Mouse (Mus musculus): ENCODE results near the gene Gprc5c. TPM values are rescaled to one million over a fixed set of nuclear protein-coding genes. Genes with fewer than 3 reads are reported as not detected.

Gprc5c gene
- polyA plus RNA-seq, 1 experiment from 2014 or later = 15.9 TPM

GRCm38 (mm10) chr11:114816934-114817333 is 34.0 kb upstream of the Gprc5c start:
- H3K27ac ChIP-seq (replicated peaks) = no peak overlapping the region
- H3K4me1 ChIP-seq (replicated peaks) = no peaks in the 10 kb centered on the region; the same call in 1 of the 2 replicates
- H3K36me3 ChIP-seq (replicated peaks) = no peaks in the 10 kb centered on the region
- H3K4me3 ChIP-seq (replicated peaks) = no peak overlapping the region
- H3K4me2 ChIP-seq = no peak overlapping the region
- no peaks in the 10 kb centered on the region for H3K9me3 ChIP-seq (replicated peaks)
- 69% methylated on average over 4 of the region's 4 CpGs for WGBS (ENCODE audit: insufficient replicate concordance)
- ATAC-seq (ENCODE audit: insufficient read depth) = no peak
- H3K9ac ChIP-seq = no peak overlapping the region
- H3K27me3 ChIP-seq = no peaks in the 10 kb centered on the region

GRCm38 (mm10) chr11:114818185-114818584 is 32.8 kb upstream of the Gprc5c start:
- no peak for ATAC-seq (ENCODE audit: insufficient read depth)
- no peak overlapping the region for H3K4me3 ChIP-seq (replicated peaks)
- no peaks in the 10 kb centered on the region for H3K9me3 ChIP-seq (replicated peaks)
- H3K36me3 ChIP-seq (replicated peaks) = no peaks in the 10 kb centered on the region
- no peak overlapping the region for H3K4me2 ChIP-seq
- H3K4me1 ChIP-seq (replicated peaks) = peaks cover 6% of the 10 kb centered on the region
- 43% methylated on average over 7 of the region's 7 CpGs for WGBS (ENCODE audit: insufficient replicate concordance)
- no peak overlapping the region for H3K9ac ChIP-seq
- H3K27me3 ChIP-seq = no peaks in the 10 kb centered on the region
- no peak overlapping the region for H3K27ac ChIP-seq (replicated peaks)

GRCm38 (mm10) chr11:114819110-114819509 is 31.8 kb upstream of the Gprc5c start:
- Histone ChIP-seq H3K9me3 (replicated peaks) (no peaks in the 10 kb centered on the region), H3K27me3 (no peaks in the 10 kb centered on the region), H3K4me3 (replicated peaks) (no peak overlapping the region), H3K36me3 (replicated peaks) (no peaks in the 10 kb centered on the region), H3K9ac (no peak overlapping the region), H3K4me1 (replicated peaks) (peaks cover 8% of the 10 kb centered on the region), H3K27ac (replicated peaks) (no peak overlapping the region), H3K4me2 (no peak overlapping the region)
- ATAC-seq (ENCODE audit: insufficient read depth) = no peak
- WGBS (ENCODE audit: insufficient replicate concordance) = 41% methylated on average over 2 of the region's 2 CpGs

- H3K27ac ChIP-seq (replicated peaks) = no peak overlapping the region
- whole genome bisulfite sequencing (ENCODE audit: insufficient replicate concordance) = 35% methylated on average over 3 of the region's 3 CpGs
- H3K27me3 ChIP-seq = no peaks in the 10 kb centered on the region
- no peaks in the 10 kb centered on the region for H3K36me3 ChIP-seq (replicated peaks)
- H3K4me1 ChIP-seq (replicated peaks) = peaks cover 8% of the 10 kb centered on the region
- no peak for ATAC-seq (ENCODE audit: insufficient read depth)
- H3K4me3 ChIP-seq (replicated peaks) = no peak overlapping the region
- no peaks in the 10 kb centered on the region for H3K9me3 ChIP-seq (replicated peaks)
- H3K9ac ChIP-seq = no peak overlapping the region
- no peak overlapping the region for H3K4me2 ChIP-seq
Observed at GRCm38 (mm10) chr11:114820444-114820843, 30.5 kb upstream of the Gprc5c start.

DNA sequence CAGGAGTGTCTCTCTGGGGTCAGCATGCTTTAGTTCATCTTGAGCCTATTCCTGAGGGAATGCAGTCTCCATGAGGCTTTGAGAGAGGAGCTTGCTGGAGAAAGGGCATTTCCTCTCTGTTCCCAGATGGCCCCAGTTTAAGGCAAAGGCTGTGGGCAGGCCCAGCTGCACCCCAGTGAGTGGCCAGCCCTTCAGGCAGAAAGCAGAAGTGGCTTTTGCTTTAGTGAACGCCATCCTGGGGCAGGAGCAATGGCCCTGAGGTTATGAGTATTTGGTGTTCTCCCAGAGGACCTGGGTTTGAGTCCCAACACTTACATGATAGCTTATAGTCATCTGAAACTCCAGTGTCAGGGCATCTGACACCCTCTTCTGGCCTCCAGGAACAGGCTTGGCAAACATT is 29.6 kb upstream of the Gprc5c start:
- no peak overlapping the region for H3K4me3 ChIP-seq (replicated peaks)
- no peak overlapping the region for H3K4me2 ChIP-seq
- peaks cover 11% of the 10 kb centered on the region for H3K4me1 ChIP-seq (replicated peaks)
- no peak overlapping the region for H3K9ac ChIP-seq
- no peaks in the 10 kb centered on the region for H3K27me3 ChIP-seq
- H3K9me3 ChIP-seq (replicated peaks) = no peaks in the 10 kb centered on the region
- H3K36me3 ChIP-seq (replicated peaks) = no peaks in the 10 kb centered on the region
- no peak for ATAC-seq (ENCODE audit: insufficient read depth)
- no peak overlapping the region for H3K27ac ChIP-seq (replicated peaks)
- WGBS (ENCODE audit: insufficient replicate concordance) = 23% methylated on average over 1 of the region's 1 CpGs

- no peak for ATAC-seq (ENCODE audit: insufficient read depth)
- no peak overlapping the region for H3K9ac ChIP-seq
- no peaks in the 10 kb centered on the region for H3K27me3 ChIP-seq
- 73% methylated on average over 12 of the region's 12 CpGs for WGBS (ENCODE audit: insufficient replicate concordance)
- peaks cover 20% of the 10 kb centered on the region for H3K4me1 ChIP-seq (replicated peaks)
- H3K9me3 ChIP-seq (replicated peaks) = no peaks in the 10 kb centered on the region
- H3K4me2 ChIP-seq = no peak overlapping the region
- H3K27ac ChIP-seq (replicated peaks) = no peak overlapping the region
- no peak overlapping the region for H3K4me3 ChIP-seq (replicated peaks)
- no peaks in the 10 kb centered on the region for H3K36me3 ChIP-seq (replicated peaks)
Observed at GRCm38 (mm10) chr11:114822727-114823126, 28.2 kb upstream of the Gprc5c start.

DNA sequence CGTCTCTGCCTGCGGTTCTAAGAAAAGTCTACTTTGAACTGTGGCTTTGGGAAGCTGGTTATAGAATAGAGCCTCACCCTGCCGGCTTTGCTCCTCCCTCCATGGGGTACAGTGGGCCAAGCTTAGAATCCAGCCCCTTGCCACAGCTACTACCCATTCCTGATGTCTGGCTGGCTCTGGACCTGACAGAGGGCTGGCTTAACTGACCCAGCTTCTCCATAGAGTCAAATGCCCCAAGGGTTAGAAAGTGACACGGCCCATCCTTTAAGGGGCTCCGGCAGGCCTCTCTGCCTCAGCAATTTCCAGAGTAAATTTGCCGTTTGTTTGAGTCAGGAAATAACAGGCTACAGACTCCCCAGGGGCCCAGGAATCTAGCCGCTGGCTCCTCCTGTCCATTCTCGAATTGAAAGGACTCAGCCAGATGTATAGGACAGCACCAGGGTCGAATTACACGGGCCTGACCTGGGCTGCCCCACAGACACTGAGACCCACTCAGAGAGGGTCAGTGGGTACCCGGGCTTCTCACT is 27.7 kb upstream of the Gprc5c start:
- Histone ChIP-seq H3K9me3 (replicated peaks) (no peaks in the 10 kb centered on the region), H3K4me2 (no peak overlapping the region), H3K9ac (no peak overlapping the region), H3K4me3 (replicated peaks) (no peak overlapping the region), H3K27ac (replicated peaks) (no peak overlapping the region), H3K4me1 (replicated peaks) (peaks cover 21% of the 10 kb centered on the region), H3K36me3 (replicated peaks) (no peaks in the 10 kb centered on the region), H3K27me3 (no peaks in the 10 kb centered on the region)
- WGBS (ENCODE audit: insufficient replicate concordance) = 51% methylated on average over 11 of the region's 11 CpGs
- ATAC-seq (ENCODE audit: insufficient read depth) = no peak

- peak; percentile 53 for ATAC-seq (ENCODE audit: insufficient read depth)
- H3K27ac ChIP-seq (replicated peaks) = peak overlapping the region; percentile 19; the same call in 1 of the 2 replicates
- H3K27me3 ChIP-seq = no peaks in the 10 kb centered on the region
- no peak overlapping the region for H3K9ac ChIP-seq
- peaks cover 46% of the 10 kb centered on the region for H3K4me1 ChIP-seq (replicated peaks)
- 9% methylated on average over 5 of the region's 5 CpGs for WGBS (ENCODE audit: insufficient replicate concordance)
- H3K4me2 ChIP-seq = no peak overlapping the region
- H3K4me3 ChIP-seq (replicated peaks) = no peak overlapping the region
- H3K36me3 ChIP-seq (replicated peaks) = no peaks in the 10 kb centered on the region
- H3K9me3 ChIP-seq (replicated peaks) = no peaks in the 10 kb centered on the region
Observed at GRCm38 (mm10) chr11:114826686-114827085, 24.3 kb upstream of the Gprc5c start.

DNA sequence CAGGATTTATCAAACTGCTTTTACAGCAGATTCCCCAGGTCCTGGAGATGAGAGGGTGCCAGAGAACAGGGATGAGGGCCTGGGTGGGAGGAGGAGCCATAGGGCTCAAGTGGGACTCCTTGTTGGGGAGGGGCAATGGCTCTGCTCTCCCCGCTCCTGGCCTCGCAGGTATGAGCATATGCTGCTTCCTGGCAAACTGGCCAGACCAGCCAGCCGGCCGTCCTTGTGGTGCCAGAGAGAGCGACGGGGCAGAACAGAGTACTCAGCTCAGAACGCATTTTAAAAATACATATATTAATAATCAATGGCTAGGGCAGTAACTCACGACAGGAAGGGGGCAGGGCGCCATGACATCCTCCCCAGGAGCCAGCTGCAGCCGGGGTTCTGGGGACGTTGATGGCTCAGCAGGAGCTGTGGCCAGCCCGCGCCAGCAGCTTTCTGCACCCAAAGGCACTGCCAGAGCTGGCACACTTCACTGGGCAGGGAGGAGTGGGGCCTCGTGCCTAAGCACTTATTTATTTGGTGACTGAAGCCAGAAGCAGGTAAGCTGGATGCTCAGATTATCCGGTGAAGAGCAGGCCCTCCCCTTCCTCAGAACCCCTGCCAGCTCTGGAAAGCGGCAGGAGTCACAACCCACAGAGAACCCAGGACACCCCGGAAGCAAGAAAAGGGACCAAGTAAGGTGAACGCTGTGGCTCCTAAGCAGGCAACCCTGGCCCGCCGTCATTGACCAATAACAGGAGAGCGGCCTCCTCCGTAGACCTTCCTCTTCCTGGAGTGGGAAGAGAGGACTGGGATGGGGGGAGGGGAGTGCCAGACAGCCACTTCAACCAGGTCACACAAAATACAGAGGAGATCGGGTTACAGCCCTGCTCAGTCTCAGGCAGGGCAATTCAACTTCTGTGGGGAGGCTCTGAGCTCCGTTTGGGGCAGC is 21.2 kb upstream of the Gprc5c start:
- H3K4me2 ChIP-seq = peak overlapping the region; percentile 62
- peak overlapping the region; percentile 59 for H3K27ac ChIP-seq (replicated peaks)
- WGBS (ENCODE audit: insufficient replicate concordance) = 19% methylated on average over 24 of the region's 24 CpGs
- H3K4me3 ChIP-seq (replicated peaks) = peak overlapping the region; percentile 36
- H3K9ac ChIP-seq = no peak overlapping the region
- H3K4me1 ChIP-seq (replicated peaks) = peaks cover 43% of the 10 kb centered on the region
- peak; percentile 67 for ATAC-seq (ENCODE audit: insufficient read depth)
- no peaks in the 10 kb centered on the region for H3K36me3 ChIP-seq (replicated peaks)
- H3K27me3 ChIP-seq = no peaks in the 10 kb centered on the region
- H3K9me3 ChIP-seq (replicated peaks) = no peaks in the 10 kb centered on the region

- peak overlapping the region; percentile 36 for H3K4me3 ChIP-seq (replicated peaks)
- H3K4me2 ChIP-seq = peak overlapping the region; percentile 62
- no peak overlapping the region for H3K9ac ChIP-seq
- no peaks in the 10 kb centered on the region for H3K36me3 ChIP-seq (replicated peaks)
- WGBS (ENCODE audit: insufficient replicate concordance) = 42% methylated on average over 8 of the region's 8 CpGs
- no peaks in the 10 kb centered on the region for H3K9me3 ChIP-seq (replicated peaks)
- H3K27ac ChIP-seq (replicated peaks) = 0 out of 2 replicates have a peak overlapping the region, but pooled peaks have one; percentile 59
- H3K27me3 ChIP-seq = no peaks in the 10 kb centered on the region
- H3K4me1 ChIP-seq (replicated peaks) = peaks cover 43% of the 10 kb centered on the region
- ATAC-seq (ENCODE audit: insufficient read depth) = no peak; the same call in 1 of the 2 replicates
Observed at GRCm38 (mm10) chr11:114830433-114830773, 20.5 kb upstream of the Gprc5c start.

DNA sequence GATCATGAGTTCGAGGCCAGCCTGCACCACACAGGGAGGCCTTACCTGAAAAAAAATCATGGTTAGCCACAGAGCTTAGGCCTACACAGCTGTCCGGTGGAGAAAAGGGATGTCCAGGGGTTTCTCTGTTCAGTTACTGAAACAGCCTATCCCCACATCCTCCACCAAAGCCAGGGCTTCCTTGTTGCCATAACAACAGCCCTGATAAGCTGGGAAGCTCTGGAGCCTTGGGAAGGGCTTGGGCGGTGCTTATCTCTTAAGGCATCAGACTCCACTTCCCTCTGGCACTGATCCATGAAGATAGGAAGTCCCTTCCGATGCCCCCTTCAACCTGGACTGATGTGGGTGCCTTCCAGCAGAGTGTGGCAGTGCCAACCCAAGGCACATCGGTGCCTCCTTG is 17.8 kb upstream of the Gprc5c start:
- H3K4me1 ChIP-seq (replicated peaks) = peaks cover 44% of the 10 kb centered on the region
- no peak overlapping the region for H3K9ac ChIP-seq
- no peaks in the 10 kb centered on the region for H3K27me3 ChIP-seq
- H3K4me3 ChIP-seq (replicated peaks) = no peak overlapping the region
- H3K9me3 ChIP-seq (replicated peaks) = no peaks in the 10 kb centered on the region
- 49% methylated on average over 5 of the region's 5 CpGs for WGBS (ENCODE audit: insufficient replicate concordance)
- no peak overlapping the region for H3K27ac ChIP-seq (replicated peaks)
- no peak for ATAC-seq (ENCODE audit: insufficient read depth)
- H3K36me3 ChIP-seq (replicated peaks) = no peaks in the 10 kb centered on the region
- H3K4me2 ChIP-seq = no peak overlapping the region

Measured in liver, embryonic 15.5 days (tissue).